Mouse (Mus musculus) induced T-regulatory cell, adult 2 months (primary cell): Measurements from ENCODE around the gene Nelfb.

Source experiments
- DNase-seq: peaks from one replicate; pipeline ENCODE4 v3.0.0-alpha.2; 2012; ENCODE audit warnings: low read depth

Nelfb gene

DNA sequence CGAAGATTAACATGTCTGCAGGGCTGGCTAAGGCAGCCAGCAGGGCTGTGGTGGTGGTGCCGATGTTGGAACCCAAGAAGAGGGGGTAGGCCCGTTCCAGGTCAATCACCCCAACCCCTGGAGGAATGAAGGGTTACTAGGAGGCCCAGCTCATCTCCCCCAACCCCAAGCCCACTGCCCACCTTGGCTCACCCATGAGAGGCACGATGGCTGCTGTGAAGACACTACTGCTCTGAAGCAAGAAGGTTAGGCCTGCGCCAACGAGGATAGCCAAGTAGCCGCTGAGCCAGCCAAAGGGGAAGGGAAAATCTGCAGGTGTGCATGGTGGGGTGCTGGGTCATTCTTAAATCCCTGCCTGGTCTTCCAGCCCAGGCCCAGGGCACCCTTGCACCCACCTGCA lies 19.3 kb upstream of the Nelfb start:
- no peak for DNase-seq

DNA sequence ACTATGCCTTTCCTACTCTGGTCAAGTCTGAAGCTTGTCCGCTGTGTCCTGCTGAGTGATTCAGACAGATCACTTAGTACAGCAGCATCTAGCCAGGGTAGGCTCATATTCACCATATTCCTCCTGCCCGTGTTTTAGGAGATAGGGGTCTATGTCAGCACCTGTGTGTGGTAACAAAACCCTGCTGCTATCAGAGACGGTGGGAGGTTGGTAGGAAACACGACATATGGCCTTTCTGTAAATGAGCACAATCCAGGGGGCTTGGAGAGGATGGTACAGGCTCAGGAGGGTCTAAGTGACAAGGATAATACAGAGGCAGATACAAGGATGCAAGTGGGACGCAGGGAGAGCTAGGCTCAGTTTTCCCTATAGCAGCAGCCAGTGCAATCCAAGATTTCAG lies 18.3 kb upstream of the Nelfb start:
- no peak for DNase-seq

DNA sequence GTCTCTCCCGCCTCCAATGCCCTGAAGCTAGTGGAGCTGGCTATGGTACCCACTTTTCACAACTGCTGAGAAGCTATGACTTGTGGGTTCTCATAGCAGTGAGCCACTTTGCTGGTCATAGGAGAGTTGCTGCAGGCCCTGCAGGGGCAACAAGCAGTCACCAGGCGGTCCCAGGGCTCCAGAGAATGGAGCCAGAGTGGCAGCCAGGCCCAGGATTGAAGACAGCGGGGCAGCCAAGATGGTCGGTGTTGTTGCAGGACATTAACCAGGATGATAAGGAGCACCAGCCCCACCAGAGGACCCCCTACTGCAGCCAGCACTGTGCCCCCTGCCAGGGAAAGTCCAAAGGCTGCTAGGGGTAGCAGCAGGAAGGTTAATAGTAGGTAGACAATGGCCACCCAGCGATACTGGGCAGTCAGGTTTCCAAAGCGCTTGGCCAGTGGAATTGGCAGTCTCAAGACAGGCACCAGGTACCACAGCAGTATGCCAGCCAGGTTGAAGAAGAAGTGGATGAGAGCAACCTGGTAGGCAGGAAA lies 17.8 kb upstream of the Nelfb start:
- no peak for DNase-seq

DNA sequence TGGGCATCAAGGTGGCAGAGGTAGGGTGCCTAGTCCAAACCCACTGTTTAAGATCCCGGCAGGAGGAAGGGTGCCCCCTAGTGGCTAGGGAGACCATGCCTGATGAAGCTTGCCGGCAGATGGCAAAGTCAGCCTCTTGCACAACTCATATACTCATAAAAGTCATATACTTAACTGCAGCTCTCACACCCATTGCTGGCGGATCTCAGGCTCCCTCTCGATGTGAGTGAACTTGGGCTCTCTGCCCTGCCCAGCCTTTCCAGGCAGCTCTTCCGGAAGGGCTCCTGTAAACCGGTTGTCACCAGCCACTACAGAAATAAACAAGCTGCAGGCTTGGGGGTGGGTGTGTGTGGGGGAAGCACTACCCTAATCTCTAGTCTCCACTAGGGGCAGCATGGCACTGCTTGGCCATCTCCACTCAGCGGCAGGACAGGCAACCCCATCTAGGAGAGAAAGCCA lies 17.2 kb upstream of the Nelfb start:
- peak; percentile 95 for DNase-seq

DNA sequence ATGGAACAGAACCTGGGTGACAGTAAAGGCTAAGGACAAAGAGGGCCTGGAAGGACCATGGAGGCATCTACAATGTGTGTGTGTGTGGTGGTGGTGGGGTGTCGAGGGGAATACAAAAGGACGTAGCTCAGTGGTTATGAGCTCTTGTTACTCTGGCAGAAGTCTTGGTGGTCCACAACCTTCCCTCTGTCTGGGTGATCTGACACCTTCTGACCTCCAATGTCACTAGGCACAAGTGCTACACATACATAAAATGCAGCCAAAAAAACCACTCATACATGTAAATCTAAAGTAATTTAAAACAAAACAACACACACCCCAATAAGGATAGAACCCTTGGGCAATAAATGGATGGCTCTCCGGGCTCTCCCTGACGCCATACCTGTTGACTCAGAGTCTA lies 16.1 kb upstream of the Nelfb start:
- DNase-seq: no peak

DNA sequence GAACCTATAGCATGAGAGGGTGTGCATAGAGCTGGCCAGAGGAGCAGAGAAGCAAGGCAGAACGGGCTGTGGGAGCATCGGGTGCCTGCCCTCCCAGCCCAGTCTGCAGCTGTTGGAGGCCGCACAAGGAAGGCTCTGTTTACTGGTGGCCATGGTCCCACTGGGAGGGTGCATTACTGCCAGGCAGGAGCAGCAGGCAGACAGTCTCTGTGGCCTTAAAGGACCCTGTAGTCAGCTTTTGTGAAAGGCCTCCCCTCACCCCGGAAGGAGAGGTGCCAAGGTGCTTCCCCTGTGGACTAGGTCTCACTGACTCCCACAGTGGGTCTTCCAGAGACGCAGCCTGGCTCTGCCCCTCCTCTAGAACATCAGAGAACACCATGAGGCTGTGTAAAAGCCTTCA lies 15.6 kb upstream of the Nelfb start:
- no peak for DNase-seq

DNA sequence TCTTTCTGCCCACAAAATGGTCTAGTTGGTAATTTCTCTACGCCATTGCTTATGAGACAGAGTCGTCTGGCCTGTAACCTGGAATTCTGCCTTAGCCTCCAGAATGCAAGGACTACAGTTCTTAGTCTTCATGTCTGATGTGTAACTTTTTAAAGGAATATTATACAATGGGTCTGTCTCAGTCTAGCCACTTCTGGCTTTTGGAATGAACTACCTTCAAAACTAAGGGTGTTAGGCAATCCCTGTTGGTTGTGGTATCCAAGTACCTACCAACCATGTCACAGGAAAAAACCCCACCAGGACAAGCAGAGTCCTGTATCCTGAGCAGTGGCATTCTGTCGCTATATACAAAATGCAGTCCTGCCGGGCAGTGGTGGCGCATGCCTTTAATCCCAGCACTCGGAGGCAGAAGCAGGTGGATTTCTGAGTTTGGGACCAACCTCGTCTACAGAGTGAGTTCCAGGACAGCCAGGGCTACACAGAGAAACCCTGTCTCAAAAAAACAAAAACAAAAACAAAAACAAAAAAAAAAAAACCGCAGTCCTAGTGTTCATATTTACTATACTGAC lies 14.6 kb upstream of the Nelfb start:
- peak; percentile 23 for DNase-seq

DNA sequence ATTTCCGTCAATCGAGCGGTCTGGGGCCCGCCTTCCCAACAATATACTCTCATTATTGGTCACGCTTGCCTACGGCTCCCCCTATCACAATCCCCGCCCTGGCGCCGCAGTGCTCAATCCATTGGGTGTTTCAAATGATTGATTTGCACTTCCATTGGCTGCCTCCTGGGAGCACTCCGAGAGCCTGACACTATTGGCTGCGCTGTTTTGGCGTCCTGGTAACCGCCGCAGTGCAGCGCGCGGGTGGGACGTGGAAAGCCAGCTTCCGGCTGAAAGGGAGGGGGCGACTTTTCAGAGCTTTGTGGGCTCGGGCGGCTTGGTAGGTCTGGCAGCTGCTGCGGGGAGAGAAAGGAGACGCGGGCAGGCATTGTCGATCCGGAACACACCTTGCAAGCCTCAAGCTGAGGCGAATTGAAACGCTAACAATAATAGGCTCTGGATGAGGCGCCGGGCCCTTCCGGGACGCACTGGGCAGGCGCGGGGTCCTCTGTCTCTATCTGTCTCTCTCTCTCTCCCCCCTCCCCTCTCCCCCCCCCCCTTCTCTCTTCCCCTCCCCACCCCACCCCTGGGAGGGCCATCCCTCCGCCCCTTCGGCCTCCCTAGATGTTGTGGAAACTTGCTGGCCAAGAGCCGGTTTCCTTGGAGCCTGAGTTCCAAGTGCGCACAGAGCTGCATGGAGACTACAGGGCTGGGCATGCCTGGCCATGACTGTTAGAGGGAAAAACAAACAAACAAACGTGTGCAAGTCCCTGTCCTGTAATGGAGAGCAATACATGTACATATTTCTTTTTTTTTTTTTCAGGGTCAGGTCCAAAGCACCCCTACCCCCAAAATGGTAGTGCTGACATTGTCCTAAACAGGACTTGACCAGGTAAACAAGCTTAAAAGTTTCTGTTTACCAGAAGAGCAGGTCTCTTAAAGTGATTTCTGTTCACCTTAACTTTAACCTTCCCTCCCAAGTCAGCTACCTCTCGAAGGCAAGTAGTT lies 13.8 kb upstream of the Nelfb start:
- DNase-seq: peak; percentile 99

DNA sequence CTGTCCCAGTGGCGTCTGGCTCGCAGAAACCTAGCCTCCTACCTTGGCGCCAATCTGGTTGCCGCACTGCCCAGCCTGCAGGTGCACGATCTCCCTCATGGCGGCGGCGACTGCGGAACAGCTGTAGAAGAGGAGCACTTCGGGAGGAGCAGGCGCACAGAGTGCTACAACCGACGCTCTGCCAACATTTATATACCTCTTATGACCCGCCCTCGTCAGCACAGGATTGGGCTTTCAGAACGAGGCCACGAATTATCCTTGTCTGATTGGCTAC lies 13.1 kb upstream of the Nelfb start, which contains the start of gene Tubb4b:
Gene Tubb4b, minus strand, starts transcription at position 211 of the 274 bp plus-strand sequence.
- no peak for DNase-seq

DNA sequence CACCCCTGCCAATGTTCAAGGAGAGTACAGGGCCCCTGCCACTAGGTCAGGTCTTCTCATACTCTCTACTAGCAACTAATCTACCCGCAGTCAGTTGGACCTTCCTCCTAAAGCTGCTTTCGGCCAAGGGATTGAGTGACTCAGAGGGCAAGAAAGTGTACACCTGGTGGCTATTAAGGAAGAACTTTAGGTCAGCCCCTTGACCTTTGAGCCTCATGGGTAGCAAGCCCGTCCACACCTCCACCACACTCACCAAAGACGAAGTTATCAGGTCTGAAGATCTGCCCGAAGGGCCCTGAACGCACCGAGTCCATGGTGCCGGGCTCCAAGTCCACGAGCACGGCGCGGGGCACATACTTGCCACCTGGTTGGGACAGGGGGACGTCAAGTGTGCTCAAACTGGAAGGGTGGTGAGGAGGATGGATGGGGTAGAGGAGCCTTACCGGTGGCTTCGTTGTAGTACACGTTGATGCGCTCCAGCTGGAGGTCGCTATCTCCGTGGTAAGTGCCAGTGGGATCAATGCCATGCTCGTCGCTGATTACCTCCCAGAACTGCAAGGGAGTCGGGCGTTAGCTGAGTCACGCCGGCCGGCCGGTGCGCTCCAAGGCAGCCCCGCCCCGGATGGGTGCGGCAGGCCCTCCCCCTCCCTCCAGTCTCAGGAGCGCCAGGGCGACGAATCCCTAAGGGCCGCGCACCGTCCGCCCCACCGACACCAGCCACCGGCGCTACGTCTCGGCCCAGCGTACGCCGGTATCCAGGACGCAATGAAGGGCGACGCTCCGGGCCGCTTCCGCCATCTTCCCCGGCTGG lies 12.6 kb upstream of the Nelfb start:
- DNase-seq: no peak

DNA sequence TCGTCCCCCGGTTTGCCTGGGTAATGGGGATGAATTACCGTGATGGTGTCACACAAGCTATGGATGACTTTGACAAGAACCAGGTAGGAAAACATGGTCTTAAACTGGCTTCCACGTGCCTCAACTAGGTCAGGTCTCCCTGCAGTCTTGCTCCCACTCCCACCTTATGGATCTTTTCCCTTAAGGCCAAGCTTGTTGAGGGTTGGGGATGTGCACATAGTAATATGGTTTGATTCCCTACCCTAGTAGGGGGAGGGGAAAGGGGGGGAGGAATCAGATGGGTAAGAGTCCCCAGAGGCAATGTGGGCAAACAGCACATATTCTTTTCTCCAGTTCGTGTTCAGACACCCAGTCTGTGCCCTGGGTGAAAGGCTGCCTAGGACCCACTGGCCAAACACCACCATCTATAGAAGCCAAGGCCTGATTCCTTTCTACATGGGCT lies 10.1 kb upstream of the Nelfb start:
- DNase-seq: no peak

DNA sequence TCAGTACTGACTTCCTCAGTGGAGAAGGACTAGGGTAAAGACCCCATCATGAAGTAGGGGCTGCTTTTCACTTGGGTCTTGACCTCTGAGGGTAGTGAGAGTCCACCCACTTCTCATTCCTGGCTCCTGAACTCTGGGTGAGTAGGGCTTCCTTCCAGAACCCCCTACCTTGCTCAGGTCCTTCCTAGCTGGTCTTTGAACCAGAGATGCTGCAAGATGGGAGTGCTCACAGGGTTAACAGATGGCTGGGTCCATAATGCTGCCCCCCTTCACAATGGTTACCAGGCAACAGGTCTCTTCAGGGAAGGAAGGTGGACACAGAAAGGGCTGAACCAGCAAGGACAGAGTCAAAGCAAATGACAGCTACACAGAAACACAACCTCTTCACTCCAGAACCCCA lies 7.2 kb upstream of the Nelfb start, which contains the start of gene Fam166a:
Gene Fam166a, plus strand, starts transcription at position 301 of the 400 bp plus-strand sequence.
- no peak for DNase-seq

DNA sequence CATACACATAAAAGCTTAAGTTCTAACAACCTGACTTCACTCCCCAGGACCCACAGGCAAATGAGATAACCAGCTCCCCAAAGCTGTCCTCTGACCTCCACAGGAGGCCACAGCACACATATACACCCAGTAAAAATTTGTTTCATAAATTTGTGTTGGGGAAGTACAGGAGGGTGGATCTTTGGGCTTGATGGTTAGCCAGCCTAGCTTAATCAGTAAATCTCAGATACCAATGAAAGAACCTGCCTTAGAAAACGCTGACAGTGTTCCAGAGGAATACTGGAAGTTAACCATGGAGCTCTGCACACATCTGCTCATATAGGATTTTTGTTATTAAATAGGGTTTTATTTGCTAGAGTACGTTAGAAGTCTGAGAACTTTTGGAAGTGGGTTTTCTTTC lies 6.4 kb upstream of the Nelfb start:
- no peak for DNase-seq

DNA sequence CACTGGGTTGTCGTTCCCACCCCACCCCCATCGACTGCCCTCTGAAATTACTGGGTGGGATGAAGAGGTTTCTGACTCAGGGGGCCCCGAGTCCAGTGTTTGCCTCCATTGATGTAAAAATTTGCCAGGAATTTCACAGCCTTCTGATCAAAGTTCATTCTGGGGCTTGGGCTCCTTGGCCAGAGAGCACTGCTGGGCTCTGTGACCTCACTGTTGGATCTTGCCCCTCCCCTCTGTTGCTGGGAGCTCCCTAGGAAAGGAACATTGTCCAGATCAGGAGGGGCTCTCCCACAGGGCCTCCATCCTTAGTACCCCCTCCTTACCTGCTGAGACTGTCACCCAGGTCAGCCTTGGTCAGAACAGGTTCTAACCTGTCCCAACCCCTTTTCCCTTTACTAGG lies 3.2 kb upstream of the Nelfb start, which contains the start of gene Stpg3:
Gene Stpg3, minus strand, starts transcription at position 194 of the 400 bp plus-strand sequence.
- DNase-seq: no peak

DNA sequence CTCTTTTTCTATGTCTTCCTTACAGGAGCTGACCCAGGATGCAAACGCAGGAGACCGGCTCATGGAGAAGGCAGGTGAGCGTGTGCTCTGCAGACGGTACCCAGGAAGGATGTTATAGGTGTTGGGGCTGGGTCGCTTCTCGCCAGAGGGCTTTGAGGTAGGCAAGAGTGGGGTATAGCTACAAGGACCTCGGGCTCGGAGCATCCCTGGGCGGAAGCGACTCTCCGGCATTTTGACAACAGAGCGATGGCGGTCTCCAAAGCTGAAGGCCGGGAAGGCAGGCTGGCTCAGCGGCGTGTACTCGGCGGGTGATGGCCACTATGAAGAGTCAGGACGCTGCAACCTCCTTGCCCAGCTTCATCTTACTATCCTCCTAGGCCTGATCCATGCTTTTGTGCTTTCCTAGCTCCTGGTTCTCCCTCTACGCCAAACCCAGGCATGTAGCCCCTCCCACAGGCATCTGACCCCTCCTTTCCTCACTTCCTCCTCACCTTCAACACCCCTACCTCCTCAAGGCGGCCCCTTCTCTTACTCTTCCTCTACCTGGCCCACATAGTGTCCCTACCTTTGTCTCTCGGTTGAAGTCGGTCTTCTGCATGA lies 2.1 kb upstream of the Nelfb start:
- no peak for DNase-seq

DNA sequence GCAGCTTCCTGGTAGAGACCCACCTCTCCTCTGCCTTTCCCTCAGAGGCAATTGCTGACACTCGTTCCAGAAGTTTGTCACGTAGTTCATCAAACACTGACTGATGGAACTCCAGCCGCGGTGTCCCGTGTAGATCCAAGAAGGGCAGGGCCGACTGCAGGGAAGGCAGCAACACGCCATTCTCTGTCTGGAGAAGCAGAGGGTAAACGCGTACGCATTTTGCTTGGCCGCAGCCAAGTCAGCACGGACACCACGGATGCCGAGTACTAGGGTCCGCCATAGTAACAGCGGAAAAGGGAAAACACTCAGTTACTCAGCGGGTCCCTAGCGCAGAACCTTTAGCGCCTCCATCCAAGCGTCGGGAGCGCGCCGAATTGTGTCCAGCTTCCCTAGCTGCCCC lies 603 bp downstream of the Nelfb start:
- DNase-seq: no peak

DNA sequence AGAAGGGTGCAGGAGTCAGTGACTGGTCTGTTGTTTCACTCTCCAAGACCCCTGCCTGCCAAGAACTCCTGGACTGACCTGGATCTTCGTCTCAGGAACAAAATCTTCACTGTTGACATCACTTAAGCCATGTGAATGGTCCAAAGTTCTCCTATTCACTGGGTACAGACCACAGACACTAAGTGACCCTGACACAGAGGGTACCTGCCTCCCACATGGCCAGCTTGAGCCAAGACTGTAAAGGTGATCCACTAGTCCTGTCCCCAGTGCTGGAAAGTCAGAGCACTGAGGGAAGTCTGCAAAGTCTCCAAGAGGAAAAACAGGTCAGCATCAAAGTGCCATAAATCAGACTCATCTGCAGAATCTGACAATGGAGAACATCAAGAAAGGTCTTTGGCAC lies 3.7 kb downstream of the Nelfb start:
- no peak for DNase-seq

DNA sequence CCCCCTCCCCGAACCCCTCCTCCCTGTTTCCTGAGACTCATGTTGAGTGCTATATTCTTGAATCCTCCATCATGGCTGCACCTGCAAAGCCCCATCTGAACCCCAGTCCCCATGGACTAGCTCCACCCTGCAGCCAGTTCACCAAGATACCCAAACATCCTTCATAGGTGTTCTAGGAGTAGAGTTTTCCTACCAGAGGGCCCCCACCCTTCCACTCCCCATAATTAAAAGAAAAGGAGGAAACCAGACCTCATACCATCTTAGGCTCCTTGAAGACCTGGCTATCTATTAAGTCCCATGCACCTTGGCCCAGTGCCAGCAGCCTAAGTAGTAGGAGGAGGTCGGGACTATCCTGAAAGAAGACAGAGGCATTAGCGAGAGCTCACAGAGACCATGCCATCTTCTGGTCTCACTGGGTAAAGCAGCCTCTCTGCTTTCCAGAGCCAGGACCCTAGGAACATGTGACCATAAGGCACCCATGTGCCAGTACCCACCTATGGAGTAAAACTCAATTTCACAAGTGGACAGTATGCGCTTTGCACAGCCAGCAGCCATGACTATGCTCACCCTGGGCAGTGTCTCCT lies 7.6 kb downstream of the Nelfb start:
- DNase-seq: peak; percentile 36

DNA sequence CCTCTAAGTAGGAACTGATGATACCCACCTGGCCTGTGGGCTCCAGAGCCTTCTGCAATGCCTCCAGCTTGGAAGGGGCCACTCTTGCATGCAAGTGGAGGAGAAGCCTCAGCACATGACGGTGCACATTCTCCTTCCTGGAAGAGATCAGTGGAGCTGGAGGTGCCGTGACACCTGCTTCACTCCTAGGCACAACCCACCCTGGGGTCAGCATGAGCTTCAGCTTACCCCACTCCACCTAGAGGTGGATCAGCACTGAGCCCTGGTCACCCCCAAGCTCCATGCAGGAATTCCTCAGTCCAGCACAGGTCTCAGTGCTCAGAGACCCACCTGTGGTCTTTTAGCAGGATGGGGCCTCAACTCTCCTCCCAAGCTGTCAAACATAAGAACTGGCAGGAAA lies 10.7 kb downstream of the Nelfb start:
- DNase-seq: no peak

DNA sequence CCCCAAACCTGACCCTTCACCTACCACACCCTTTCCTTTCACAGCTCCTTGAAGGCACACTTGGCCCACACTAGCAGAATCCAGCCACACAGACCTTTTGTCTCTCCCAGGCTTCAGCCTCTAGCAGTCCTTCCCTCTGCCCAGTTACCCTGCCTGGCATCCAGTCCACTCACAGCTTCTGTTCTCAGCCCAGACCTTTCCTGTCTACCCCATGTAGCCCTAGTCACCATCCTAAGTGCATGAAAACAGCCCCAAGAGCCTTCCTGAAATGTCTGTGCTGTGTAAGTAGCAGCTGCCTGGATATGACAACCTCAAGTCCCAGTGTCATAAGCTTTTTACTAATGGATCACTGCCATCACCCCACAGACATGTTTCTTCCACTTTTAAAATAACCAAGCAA lies 13.3 kb downstream of the Nelfb start:
- no peak for DNase-seq

DNA sequence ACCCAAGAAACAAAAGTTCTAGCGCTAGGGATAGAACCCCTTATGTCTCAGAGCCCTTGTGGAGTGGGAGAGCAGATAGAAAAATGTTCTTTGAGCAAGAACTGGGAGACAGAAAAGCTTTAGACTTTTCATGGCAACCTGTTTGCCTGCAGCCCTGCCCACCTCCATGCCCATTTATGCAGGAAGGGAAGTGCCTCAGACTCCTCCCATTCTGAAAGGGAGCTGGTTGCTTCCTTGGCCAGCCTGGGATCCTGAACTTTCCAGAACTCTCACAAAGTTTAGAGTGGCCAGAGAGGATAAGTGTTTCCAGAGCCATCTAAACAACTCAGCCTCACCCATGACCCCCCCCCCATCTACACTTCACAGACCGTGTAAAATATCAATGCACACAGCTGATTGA lies 14.1 kb downstream of the Nelfb start:
- DNase-seq: no peak
